Mouse (Mus musculus) layer of hippocampus, postnatal 10 days (tissue): ENCODE results near the gene Alkbh4. TPM values are rescaled to one million over a fixed set of nuclear protein-coding genes. Genes with fewer than 3 reads are reported as not detected.
A peak's percentile ranks its signal among the peaks of the same experiment; 100 is the strongest.
"Not testable (repeated sequence)": the region's sequence is repeated elsewhere in the genome, so short reads cannot be mapped to it uniquely, and the experiment has no call there.

ENCODE experiments used
- DNase-seq, 2 experiments: peaks; one replicate each; pipeline ENCODE4 v3.0.0; 2021; ENCODE audit warnings: low spot score in 2 of 2
- long read RNA-seq: library from polyadenylated mRNA; stranded (forward); transcript quantifications from one replicate; pipeline ENCODE4 v2.0.0, GENCODE M21; 2023
- total RNA-seq, 2 experiments: library from RNA; stranded (reverse); gene quantifications; 2 replicates each; pipeline ENCODE4 v1.2.3; 2021

Gene Alkbh4
- 10 to 100 TPM; 10.0 to 10.7 TPM for total RNA-seq
- long read RNA-seq, transcript Alkbh4-201 (3 exons, 1,773 nt) = major isoform, 12 of 15 reads
- long read RNA-seq, partial matches to known transcripts = 1 of 15 reads
- long read RNA-seq, other reads (novel, unspliced or antisense) = 1 of 15 reads

DNA sequence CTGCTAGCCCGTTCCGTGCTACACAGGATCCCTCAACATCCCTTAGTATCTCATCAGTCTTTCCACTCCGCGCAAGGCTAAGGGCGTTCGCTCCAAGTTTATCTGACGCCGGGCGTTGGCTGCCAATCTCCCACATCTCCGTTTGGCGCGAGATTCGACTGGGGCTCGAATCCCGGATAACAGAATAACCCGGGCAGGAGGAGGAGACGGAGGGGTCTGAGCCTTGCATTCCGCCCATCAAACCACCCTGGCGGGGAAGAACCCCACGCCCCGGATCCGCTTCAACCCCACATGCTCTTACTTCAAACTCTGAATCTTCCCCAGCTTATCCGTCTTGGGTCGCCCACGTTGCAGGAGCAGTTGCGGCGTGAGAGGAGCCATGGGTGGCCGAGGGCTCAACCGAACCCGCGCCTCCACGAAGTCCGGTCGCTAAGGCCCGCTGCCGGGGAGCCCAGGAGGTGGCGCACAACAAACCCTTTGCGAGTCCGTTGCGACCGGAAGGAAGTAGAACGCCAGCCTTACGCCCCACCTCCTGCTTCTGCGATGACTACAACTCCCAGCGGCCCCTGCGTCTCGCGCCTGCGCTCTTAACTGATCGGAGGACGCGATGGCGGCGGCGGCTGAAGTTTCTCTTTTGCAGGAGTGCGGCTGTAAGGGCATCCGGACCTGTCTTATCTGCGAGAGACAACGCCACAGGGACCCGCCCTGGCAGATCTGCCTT lies at the start of gene Alkbh4, which contains the start of gene Lrwd1:
Alkbh4 (plus strand) TSS at position 576 of the 721 bp plus-strand sequence.
Lrwd1 (minus strand) TSS at position 504 of the 721 bp plus-strand sequence.
- DNase-seq = peak; percentile 96 to 97

DNA sequence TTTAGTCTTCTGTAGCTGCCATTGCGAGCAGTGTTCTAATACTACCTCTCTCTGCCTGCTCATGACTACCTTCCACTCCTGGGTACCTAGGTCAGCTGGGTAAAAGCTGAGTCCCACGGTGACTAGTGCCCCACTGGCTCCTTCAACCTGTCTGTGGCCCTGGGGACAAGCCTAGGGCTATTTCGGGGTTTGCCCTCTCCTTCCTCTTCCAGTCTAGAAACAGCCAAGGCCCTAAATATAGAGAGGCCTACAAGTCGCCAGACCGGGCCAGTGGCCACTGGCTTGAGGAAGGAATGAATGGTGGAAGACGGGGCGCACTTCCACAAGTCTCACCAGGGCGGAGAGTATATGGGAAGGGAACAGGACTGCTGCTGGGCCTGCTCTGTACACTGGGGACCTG lies 49.7 kb upstream of the Alkbh4 start:
- no peak for DNase-seq

DNA sequence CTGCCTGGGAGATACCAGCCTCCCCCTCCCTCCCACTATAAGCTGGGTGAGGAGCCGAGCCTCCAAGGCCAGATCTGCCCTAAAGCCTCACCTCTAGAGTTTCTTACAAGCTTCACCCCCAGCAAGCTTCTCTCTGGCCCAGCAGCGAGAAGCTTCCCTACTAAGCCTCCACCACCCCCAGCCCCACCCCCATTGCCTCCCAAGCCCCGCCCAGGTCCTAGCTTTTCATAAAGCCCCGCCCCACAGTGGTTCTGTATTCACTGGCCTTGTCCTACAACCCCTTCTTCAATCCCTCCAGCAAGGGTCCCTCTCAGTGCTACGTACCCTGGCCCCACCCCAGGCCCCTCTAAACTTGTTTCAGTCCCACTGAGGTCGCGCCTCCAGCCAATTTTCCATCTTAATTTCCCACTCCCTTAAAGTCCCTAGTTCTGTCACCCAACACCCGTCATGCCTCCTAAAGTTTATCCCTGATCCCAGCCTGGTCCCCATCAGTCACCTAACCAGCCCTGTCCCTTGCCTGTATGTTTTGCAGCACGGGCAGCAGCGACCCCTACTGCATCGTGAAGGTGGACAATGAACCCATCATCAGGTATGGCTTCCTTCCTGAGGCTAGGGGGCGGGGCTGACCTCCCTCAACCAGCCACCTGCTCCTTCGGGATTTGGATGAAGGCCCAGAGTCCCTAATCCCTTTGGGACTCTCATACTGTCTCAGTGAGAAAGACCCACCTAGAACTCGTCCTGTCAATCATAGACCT lies 46.9 kb upstream of the Alkbh4 start:
- no peak for DNase-seq

DNA sequence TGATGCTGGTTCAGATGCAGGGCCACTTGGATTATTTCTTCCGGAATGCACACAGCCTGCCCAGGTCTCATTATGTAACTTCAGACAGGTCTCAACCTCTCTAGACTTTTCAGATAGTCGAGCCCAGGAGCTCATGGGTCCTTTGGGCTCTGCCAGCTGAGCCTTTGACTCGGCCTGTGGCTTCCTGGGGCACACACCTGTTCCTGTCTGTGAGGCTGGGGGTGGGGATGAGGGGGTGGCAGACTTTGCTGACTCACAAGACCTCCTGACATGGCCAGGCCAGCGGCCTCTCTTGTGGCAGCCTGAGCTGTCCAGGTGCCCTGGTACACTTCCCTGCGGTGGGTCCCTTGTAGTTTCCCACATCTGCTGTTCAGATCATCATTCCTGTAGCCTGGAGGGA lies 44.0 kb upstream of the Alkbh4 start:
- no peak for DNase-seq

DNA sequence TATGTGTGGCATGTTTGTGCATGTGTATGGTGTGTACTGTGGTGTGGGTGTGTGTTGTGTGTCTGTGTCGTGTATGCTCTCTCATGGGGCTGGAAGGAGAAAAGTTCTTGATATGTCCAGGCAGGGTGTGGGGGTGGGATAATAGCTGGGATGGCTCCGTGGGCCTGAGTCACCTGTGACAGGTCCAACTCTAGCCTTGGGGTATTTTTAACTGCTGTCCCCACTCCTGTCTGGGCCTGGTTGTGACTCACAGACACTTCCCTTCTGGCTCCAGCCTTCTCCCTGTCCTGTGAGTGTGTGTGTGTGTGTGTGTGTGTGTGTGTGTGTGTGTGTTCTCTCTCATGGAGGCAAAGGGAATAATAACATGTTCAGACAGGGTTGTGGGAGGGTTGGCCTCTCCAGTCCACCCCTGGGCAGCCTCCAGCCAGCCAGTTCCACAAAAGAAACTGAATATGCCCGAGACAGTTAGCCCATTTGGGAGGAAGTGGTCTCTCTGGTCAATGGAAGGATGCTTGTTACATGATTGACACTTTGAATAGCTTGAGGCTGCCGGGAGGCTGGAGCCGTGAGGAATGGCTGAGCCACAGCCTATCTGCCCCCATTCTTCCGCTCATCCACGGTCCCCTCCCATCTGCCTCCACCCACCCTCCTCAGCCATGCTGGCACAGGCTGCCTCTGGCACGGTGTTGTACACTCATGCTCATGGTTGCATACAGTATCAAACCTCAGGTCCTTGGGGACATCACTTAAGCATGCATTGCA lies 41.5 kb upstream of the Alkbh4 start:
- no peak for DNase-seq

DNA sequence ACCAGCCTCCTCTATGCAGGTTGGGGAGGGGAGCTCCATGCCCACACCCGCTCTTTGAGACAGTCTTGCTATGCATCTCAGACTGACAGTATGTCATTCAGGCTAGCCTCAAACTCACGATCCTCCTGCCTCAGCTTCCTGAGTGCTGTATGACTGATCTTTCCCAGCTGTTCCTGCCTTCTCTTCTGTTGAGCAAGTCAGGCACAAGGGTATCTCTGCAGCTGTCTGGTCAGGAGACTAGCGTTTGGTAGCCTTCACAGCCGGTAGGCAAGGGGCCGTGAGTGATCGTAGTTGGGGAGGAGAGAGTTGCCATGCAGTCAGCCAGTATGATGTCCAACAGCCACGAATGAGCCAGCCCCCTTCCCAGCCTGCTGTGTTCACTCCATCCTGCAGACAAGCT lies 40.9 kb upstream of the Alkbh4 start:
- no peak for DNase-seq

DNA sequence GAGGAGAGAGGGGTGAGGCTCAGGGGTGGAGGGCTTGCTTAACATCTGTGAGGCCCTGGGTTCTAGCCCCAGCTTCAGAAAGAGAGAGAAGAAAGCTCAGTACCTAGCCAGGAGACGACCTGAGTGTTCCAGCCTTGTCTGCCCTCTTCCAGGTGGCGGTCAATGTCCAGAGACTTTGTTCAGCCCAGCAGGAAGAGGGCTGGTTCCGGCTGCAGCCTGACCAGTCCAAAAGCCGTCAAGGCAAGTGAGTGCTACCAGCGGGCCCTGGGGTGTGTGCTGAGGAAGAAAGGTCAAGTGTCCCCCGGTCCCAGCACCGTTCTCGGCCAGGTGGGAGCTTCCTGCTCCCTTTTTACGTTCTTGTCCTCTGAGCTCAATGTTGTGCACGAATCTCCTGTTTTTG lies 37.4 kb upstream of the Alkbh4 start:
- DNase-seq = no peak

DNA sequence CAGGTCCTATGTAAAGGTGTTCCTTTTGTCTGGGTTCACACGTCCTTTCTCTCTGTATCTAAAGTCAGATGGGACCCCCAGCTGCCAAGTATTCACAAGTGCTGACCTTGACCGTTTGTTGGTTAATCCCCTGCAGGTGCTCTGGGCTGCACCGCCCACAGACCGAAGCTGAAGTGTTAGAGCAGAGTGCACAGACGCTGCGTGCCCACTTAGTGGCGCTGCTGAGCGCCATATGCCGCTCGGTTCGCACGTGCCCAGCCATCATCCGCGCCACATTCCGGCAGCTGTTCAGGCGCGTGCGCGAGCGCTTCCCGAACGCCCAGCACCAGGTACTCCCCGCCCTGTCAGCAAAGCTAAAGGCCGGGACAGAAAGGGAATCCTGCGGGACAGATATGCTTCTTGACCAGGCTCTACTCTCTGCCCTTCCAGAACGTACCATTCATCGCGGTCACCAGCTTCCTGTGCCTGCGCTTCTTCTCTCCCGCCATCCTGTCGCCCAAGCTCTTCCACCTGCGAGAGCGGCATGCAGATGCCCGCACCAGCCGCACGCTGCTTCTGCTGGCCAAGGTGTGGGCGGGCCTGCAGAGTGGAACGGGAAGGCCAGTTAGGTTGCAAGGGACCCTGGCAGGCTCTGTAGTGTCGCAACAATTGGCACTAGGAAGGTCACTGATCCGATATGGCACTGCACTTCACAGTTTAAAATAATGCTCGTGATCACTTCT lies 33.7 kb upstream of the Alkbh4 start:
- peak; percentile 74 to 81 for DNase-seq

DNA sequence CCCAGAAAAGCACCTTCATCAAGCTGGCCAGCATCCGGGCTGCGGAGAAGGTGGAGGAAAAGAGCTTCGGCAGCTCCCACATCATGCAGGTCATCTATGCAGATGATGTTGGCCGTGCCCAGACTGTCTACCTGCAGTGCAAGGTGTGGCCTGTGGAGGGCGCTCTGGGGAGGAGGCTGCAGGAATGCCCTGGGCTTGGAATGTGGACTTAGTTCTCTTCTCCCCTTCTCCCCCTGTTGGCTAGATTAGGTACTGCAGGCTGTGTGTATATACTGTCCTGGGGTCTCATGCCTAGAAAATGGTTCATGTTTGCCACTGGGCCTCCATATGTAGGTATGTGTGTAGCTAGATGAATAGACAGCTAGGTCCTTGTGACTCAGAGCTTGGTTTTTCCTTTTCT lies 31.4 kb upstream of the Alkbh4 start:
- DNase-seq = peak; percentile 29 to 37

DNA sequence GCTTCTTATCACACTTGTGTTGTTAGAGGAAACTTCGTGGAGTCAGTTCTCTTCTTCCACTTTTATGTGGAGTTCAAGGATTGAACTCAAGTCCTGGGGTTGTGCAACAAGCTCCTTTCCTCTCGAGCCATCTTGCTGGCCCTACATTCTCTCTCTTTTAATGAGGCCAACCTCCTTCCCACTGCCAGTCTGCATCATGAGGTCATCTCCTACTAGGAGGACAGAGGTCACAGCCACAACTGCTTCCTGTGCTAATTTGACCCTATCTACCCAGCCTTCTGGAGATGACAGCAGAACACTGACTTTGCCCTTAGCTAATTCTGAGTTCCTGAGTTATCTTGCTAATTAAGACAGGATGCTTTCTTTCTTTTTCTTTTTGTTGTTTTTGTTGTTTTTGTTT lies 27.5 kb upstream of the Alkbh4 start:
- no peak for DNase-seq

DNA sequence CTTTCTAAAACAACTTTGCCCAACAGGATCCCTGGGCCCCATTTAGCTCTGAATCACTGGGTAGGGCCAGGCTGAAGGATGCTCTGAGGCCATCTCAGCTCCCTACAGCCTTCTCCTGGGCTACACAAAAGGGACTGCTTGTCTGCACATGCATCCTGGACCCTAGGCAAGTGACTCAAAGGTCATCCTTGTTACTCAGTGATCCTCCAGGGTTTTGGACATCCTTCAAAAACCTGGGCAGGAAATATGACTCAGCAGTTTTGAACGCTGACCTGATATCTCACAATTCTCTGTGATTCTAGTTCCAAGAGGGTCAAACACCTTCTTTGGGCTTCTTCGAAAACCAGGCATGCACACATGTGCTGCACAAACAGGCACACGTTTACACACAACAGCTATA lies 26.9 kb upstream of the Alkbh4 start:
- no peak for DNase-seq

DNA sequence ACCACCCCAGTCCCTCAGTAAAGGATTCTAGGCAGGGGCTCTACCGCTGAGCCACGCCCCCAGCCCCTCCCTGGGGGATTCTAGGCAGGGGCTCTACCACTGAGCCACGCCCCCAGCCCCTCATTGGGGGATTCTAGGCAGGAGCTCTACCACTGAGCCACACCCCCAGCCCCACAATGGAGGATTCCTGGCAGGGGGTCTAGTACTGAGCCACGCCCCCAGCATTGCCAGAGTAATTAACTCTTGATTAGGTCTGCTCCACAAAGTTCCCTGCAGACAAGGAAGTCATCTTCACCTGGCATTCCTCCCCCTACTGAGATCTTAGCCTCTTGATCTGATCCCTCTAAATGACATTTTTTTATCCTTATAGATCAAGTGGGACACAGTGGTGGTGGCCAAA lies 22.4 kb upstream of the Alkbh4 start:
- DNase-seq = not testable (repeated sequence)

DNA sequence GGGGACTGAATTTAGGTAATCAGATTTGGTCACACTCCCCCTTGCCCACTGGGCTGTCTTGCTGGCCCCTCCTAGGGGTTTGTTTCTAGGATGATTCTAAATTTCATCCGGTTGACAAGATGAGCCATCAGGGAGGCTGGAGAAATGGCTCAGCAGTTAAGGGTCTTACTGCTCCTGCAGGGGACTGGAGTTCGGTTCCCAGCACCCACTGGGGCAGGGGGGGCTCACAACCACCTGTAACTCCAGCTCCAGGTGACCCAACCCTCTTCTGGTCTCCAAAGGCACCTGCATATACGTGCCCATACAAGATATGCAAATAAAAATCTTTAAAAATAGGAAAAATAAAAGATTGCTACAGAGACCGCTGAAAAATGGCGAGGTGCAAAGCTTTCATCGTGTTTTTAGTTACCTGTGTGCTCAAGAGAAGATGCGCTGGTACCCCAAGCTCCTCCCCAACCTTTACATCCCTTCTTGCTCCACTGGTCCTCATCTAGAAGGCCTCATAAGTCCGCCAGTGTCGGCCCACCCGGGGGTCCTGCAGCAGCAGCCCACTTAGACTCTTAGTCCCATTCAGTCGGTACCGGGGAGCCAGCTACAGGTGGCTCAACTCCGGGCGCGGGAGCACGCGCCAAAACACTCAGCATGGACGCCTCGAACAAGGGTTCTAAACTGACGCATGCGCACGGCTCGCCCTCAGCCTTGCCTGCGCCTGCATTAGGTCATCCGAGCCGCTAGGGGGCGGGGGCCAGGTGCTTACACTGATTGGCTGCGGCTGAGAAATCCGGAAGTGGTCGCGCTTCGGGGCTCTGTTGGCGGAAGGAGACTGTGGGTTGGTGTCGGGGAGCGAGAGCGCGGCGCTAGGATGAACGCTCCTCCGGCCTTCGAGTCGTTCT lies 19.8 kb upstream of the Alkbh4 start, which contains the start of gene Polr2j:
Polr2j (plus strand) TSS at position 741 of the 893 bp plus-strand sequence.
- DNase-seq = peak; percentile 98 to 99

DNA sequence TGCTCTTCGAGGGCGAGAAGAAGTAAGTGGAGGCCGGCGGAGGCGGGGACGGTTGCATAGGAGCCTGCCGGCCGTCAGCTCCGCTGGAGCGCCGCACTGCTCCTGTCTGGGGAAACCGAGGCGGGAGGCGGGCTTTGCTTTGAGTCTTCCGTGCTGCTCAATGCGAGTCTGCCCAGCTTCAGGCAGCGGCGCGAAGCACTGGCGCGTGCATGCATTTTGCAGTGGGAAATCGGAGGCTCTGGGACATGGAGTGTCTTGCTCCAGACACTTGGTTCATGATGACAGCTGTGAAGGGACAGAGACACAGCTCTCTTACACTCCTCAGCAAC lies 19.2 kb upstream of the Alkbh4 start:
- DNase-seq = no peak

DNA sequence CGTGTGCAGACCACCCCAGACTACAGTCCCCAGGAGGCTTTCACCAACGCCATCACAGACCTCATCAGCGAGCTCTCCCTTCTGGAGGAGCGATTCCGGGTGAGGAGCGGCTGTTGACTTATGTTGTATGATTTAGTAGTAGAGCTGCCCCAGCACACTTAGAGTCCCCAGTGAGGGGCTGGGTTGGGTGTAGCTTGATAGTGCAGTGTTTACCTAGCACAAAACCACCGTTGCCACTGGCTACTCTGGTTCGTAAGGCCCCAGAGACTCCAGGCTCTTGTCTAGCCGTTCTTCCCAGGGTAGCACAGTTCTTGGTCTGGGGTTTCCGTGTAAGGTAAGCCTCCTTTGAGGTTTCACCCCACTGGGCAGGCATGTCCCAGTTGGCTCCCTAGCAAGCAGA lies 13.8 kb upstream of the Alkbh4 start:
- no peak for DNase-seq

DNA sequence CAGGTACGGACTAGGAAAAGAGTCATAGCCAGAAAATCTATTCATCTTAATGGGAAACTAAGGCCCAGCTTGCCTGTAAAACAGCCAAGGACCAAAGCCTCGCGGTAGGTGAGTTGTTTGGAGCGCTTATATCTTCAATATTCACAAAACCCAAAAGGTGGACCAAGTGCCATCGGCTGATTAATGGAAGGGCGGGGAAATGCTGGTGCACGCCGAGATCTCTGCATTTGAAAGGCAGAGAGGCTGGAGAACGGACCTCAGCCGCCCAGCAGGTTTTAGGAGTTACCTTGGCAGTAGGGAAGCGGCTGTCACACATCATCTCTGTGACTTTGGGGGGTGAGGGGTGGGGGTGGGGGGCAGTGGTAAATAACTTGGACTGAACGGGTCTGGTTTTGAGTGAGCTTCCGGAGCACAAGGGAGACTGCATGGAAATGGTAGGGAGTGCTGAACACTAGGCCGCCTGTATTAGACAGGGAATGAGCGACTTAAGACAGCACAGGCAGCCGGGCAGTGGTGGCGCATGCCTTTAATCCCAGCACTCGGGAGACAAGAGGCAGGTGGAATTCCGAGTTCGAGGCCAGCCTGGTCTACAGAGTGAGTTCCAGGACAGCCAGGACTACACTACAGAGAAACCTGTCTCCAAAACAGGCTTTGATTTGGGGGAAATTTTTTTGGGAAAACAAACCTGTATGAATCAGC lies 495 bp downstream of the Alkbh4 start:
- no peak for DNase-seq

DNA sequence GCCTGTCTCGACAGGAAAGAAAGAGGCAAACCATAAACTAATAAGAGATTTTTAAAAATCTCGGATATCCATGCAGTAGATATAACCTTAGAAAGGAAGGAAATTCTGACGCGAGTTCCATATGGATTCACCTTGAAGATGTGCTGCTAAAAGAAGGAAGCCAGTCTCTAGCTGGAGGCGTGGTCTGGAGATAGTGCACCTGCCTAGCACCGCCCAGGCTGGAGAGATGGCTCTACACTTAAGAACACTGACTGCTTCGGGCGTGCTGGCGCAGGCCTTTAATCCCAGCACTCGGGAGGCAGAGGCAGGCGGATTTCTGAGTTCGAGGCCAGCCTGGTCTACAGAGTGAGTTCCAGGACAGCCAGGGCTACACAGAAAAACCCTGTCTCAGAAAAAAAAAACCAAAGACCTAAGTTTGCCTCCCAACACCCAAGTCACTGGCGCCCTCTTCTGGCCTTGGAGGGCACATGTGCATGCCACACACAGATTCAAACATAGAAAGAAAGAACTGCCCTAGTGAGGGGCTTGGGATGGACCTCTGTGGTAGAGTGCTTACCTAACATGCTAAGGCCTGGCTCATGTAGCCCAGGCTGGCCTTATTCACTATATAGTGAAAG lies 1.8 kb downstream of the Alkbh4 start:
- peak in 1 of 2 experiments; percentile 58 for DNase-seq

DNA sequence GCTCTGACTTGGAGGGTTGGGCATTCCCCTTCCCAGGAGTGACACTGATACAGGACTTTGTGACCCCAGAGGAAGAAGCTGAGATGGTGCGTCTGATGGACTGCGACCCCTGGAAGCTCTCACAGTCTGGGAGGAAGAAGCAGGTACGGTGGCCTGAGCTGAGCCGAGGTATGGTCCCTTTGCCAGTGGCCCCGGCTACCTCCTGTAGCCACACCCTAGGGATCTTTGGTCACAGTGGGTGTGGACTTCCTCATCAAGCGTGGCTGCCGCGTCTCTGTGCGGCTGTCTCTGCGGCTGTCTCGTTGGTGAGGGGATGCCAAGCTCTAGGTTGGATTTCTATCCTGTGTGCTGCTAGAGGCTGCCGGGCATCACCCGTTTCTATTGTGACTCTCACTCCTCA lies 3.4 kb downstream of the Alkbh4 start:
- no peak for DNase-seq

DNA sequence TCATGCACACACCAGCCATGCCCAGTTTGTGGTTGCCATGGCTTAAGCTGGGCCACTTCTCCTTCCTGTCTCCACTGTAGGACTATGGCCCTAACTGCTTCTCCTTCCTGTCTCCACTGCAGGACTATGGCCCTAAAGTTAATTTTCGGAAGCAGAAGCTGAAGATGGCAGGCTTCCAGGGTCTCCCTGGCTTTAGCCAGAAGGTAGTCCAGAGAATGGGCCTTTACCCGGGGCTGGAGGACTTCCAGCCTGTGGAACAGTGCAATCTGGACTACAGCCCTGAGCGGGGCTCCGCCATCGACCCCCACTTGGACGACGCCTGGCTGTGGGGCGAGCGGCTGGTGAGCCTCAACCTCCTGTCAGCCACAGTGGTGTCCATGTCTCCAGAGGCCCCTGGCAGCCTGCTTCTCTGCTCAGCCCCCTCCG lies 4.1 kb downstream of the Alkbh4 start:
- peak; percentile 47 to 57 for DNase-seq
